Mouse (Mus musculus) CH12.LX (cell line): ENCODE measurements around the gene Grid2. TPM values are rescaled to one million over a fixed set of nuclear protein-coding genes. Genes with fewer than 3 reads are reported as not detected.

ENCODE experiments used
- DNase-seq: peaks from one replicate; pipeline ENCODE4 v3.0.0-alpha.2; 2013; ENCODE audit errors: extremely low read depth
- H3K27ac ChIP-seq: 2 replicates; pipeline ENCODE4 v1.5.1; 2012; ENCODE audit warnings: low read depth, mild to moderate bottlenecking, control low read depth, moderate library complexity; ENCODE audit not compliant: insufficient read depth
- H3K27me3 ChIP-seq: replicated peaks from 2 replicates; pipeline ENCODE3; 2012; ENCODE audit warnings: inconsistent platforms
- H3K36me3 ChIP-seq, 2 experiments: replicated peaks in 1 of 2; 2 replicates each; pipeline versions ENCODE3 to v1.6.1; 2012; ENCODE audit warnings: inconsistent platforms in 1 of 2, low read length in 1 of 2, mild to moderate bottlenecking in 1 of 2, mixed read lengths in 1 of 2, moderate library complexity in 1 of 2; ENCODE audit not compliant: control insufficient read depth in 1 of 2, insufficient read depth in 1 of 2
- H3K4me1 ChIP-seq, 2 experiments: 2 replicates each; pipeline ENCODE4 v1.6.1; 2012; ENCODE audit warnings: inconsistent platforms in 1 of 2, moderate library complexity in 1 of 2; ENCODE audit not compliant: insufficient read depth in 2 of 2, control insufficient read depth in 1 of 2
- H3K4me2 ChIP-seq: 2 replicates; pipeline ENCODE4 v1.6.1; 2012; ENCODE audit warnings: low read depth, mild to moderate bottlenecking, control low read depth; ENCODE audit not compliant: poor library complexity, insufficient read depth, severe bottlenecking
- H3K4me3 ChIP-seq, 3 experiments: fragments of 150-350 bp in 1 of 3; sonication (generic) in 1 of 3; replicated peaks in 1 of 3; 2 replicates each; pipeline versions ENCODE3 to v1.5.1; 2011 to 2012; ENCODE audit warnings: low read depth in 2 of 3, low read length in 2 of 3, mild to moderate bottlenecking in 2 of 3, moderate library complexity in 2 of 3, control low read depth in 1 of 3, improper control_type of control experiment in 1 of 3, inconsistent platforms in 1 of 3, mixed read lengths in 1 of 3; ENCODE audit not compliant: poor library complexity in 1 of 3
- H3K79me2 ChIP-seq: replicated peaks from 2 replicates; pipeline ENCODE4 v1.6.1; 2012; ENCODE audit warnings: mild to moderate bottlenecking, moderate library complexity; ENCODE audit not compliant: control insufficient read depth, poor library complexity, insufficient read depth, severe bottlenecking; ENCODE audit errors: extremely low read depth
- H3K9ac ChIP-seq: 2 replicates; pipeline ENCODE4 v1.6.1; 2012; ENCODE audit warnings: low read depth, mild to moderate bottlenecking, control low read depth, moderate library complexity; ENCODE audit not compliant: insufficient read depth
- H3K9me3 ChIP-seq: replicated peaks from 2 replicates; pipeline ENCODE3; 2012; ENCODE audit warnings: low read length, inconsistent platforms, mixed read lengths
- BHLHE40 ChIP-seq: IDR thresholded peaks from 2 replicates; pipeline ENCODE4 v1.6.1; 2011; ENCODE audit warnings: mild to moderate bottlenecking, low read depth, low read length, improper control_type of control experiment
- CHD2 ChIP-seq: IDR thresholded peaks from 2 replicates; pipeline ENCODE4 v1.6.1; 2011; ENCODE audit warnings: low read length, improper control_type of control experiment
- E2F4 ChIP-seq: IDR thresholded peaks from 2 replicates; pipeline ENCODE4 v1.6.1; 2011; ENCODE audit warnings: low read depth, low read length, improper control_type of control experiment; ENCODE audit not compliant: insufficient replicate concordance
- HCFC1 ChIP-seq: IDR thresholded peaks from 2 replicates; pipeline ENCODE4 v1.6.1; 2012; ENCODE audit warnings: low read depth, mild to moderate bottlenecking, inconsistent platforms, low read length, improper control_type of control experiment
- IRF4 ChIP-seq: IDR thresholded peaks from 2 replicates; pipeline ENCODE4 v1.6.1; 2014; ENCODE audit warnings: low read depth, mild to moderate bottlenecking, inconsistent platforms, low read length, improper control_type of control experiment
- MAFK ChIP-seq: IDR thresholded peaks from 2 replicates; pipeline ENCODE4 v1.6.1; 2011; ENCODE audit warnings: low read length, improper control_type of control experiment; ENCODE audit not compliant: insufficient replicate concordance
- MAX ChIP-seq: IDR thresholded peaks from 2 replicates; pipeline ENCODE4 v1.6.1; 2011; ENCODE audit warnings: low read length, improper control_type of control experiment
- MAZ ChIP-seq: IDR thresholded peaks from 2 replicates; pipeline ENCODE4 v1.6.1; 2012; ENCODE audit warnings: low read depth, mild to moderate bottlenecking, inconsistent platforms, low read length, improper control_type of control experiment, moderate library complexity
- MEF2A ChIP-seq: IDR thresholded peaks from 2 replicates; pipeline ENCODE4 v1.6.1; 2014; ENCODE audit warnings: low read depth, mild to moderate bottlenecking, inconsistent platforms, low read length, improper control_type of control experiment, borderline replicate concordance
- MXI1 ChIP-seq: IDR thresholded peaks from 2 replicates; pipeline ENCODE4 v1.6.1; 2011; ENCODE audit warnings: mild to moderate bottlenecking, low read depth, low read length, improper control_type of control experiment
- MYC ChIP-seq: IDR thresholded peaks from 2 replicates; pipeline ENCODE4 v1.6.1; 2011; ENCODE audit warnings: low read depth, mild to moderate bottlenecking, improper control_type of control experiment, low read length
- NELFE ChIP-seq: IDR thresholded peaks from 2 replicates; pipeline ENCODE4 v1.6.1; 2011; ENCODE audit warnings: low read depth, low read length, improper control_type of control experiment
- NRF1 ChIP-seq: IDR thresholded peaks from 2 replicates; pipeline ENCODE4 v1.6.1; 2014; ENCODE audit warnings: low read depth, mild to moderate bottlenecking, inconsistent platforms, low read length, improper control_type of control experiment, moderate library complexity
- PAX5 ChIP-seq: IDR thresholded peaks from 2 replicates; pipeline ENCODE4 v1.6.1; 2012; ENCODE audit warnings: low read length, inconsistent platforms, mixed read lengths
- POLR2A ChIP-seq: IDR thresholded peaks from 2 replicates; pipeline ENCODE4 v1.6.1; 2011; ENCODE audit warnings: low read depth, mild to moderate bottlenecking, improper control_type of control experiment, low read length
- POLR2AphosphoS2 ChIP-seq: IDR thresholded peaks from 2 replicates; pipeline ENCODE4 v1.6.1; 2011; ENCODE audit warnings: low read depth, low read length, improper control_type of control experiment
- RAD21 ChIP-seq: IDR thresholded peaks from 2 replicates; pipeline ENCODE4 v1.6.1; 2011; ENCODE audit warnings: low read depth, mild to moderate bottlenecking, low read length, improper control_type of control experiment, moderate library complexity
- SIN3A ChIP-seq: IDR thresholded peaks from 2 replicates; pipeline ENCODE4 v1.6.1; 2012; ENCODE audit warnings: low read length, improper control_type of control experiment, inconsistent platforms
- SMC3 ChIP-seq: IDR thresholded peaks from 2 replicates; pipeline ENCODE4 v1.6.1; 2011; ENCODE audit warnings: low read depth, low read length, improper control_type of control experiment
- TBP ChIP-seq: conservative IDR thresholded peaks from 2 replicates; pipeline ENCODE4 v1.6.1; 2011; ENCODE audit warnings: low read depth, low read length, improper control_type of control experiment
- TCF12 ChIP-seq: IDR thresholded peaks from 2 replicates; pipeline ENCODE4 v1.6.1; 2014; ENCODE audit warnings: low read depth, mild to moderate bottlenecking, inconsistent platforms, low read length, improper control_type of control experiment
- UBTF ChIP-seq: IDR thresholded peaks from 2 replicates; pipeline ENCODE4 v1.6.1; 2012; ENCODE audit warnings: low read depth, mild to moderate bottlenecking, inconsistent platforms, low read length, improper control_type of control experiment, moderate library complexity
- USF1 ChIP-seq: IDR thresholded peaks from 2 replicates; pipeline ENCODE4 v1.6.1; 2014; ENCODE audit warnings: low read depth, mild to moderate bottlenecking, inconsistent platforms, low read length, improper control_type of control experiment
- ZC3H11A ChIP-seq: IDR thresholded peaks from 2 replicates; pipeline ENCODE4 v1.6.1; 2012; ENCODE audit warnings: low read depth, mild to moderate bottlenecking, inconsistent platforms, low read length, improper control_type of control experiment
- ZKSCAN1 ChIP-seq: IDR thresholded peaks from 2 replicates; pipeline ENCODE4 v1.6.1; 2012; ENCODE audit warnings: low read depth, inconsistent platforms, low read length, improper control_type of control experiment, borderline replicate concordance
- ZNF384 ChIP-seq: IDR thresholded peaks from 2 replicates; pipeline ENCODE4 v1.6.1; 2012; ENCODE audit warnings: low read depth, low read length, improper control_type of control experiment, inconsistent platforms
- dilution Hi-C: fragments of 300-500 bp; cut with MboI; formaldehyde crosslinking; loops from 2 replicates; pipeline ENCODE4 v1.14.3; 2020; ENCODE audit warnings: low sequenced_read_pairs; ENCODE audit not compliant: extremely low pct_unique_long_range_greater_than_20kb, extremely low pct_ligation_motif_present
- in situ Hi-C: fragments of 300-500 bp; cut with MboI; formaldehyde crosslinking; loops from 3 replicates; pipeline ENCODE4 v1.14.3; 2019; ENCODE audit warnings: low sequenced_read_pairs, low pct_ligation_motif_present, low pct_unique_long_range_greater_than_20kb, mixed read lengths
- polyA plus RNA-seq: library from polyadenylated mRNA; unstranded; fragments of >175 nt; gene quantifications from 2 replicates; pipeline ENCODE4 v1.2.1, GENCODE M21; 2012; ENCODE audit warnings: low read depth; ENCODE audit not compliant: insufficient read length
- total RNA-seq, 2 experiments: library from RNA; depleted of rRNA; stranded (reverse); fragments of 300-350 nt in 1 of 2; fragments of >200 nt in 1 of 2; gene quantifications; 2 replicates each; pipeline ENCODE4 v1.2.3; 2012 to 2014

Grid2 gene
- total and polyA plus RNA-seq, 3 experiments: not detected

GRCm38 (mm10) chr6:64098662-64099061, 843.0 kb downstream of the Grid2 start:
- DNase-seq: no peak
- H3K4me1 ChIP-seq: no peaks in the 10 kb centered on the region
- H3K4me3 ChIP-seq: no peak overlapping the region
- no peaks in the 10 kb centered on the region for H3K79me2 ChIP-seq
- no peak for TF ChIP-seq ZC3H11A
- H3K27ac ChIP-seq: no peak overlapping the region
- H3K27me3 ChIP-seq: no peaks in the 10 kb centered on the region
- H3K36me3 ChIP-seq: no peaks in the 10 kb centered on the region
- in situ Hi-C loops: no loop called here
- no peak overlapping the region for H3K9ac ChIP-seq
- H3K9me3 ChIP-seq: peaks cover 32% of the 10 kb centered on the region
- dilution Hi-C loops: no loop called here
- no peak overlapping the region for H3K4me2 ChIP-seq

- H3K9ac ChIP-seq: no peak overlapping the region
- no peaks in the 10 kb centered on the region for H3K4me1 ChIP-seq
- DNase-seq: no peak
- H3K4me2 ChIP-seq: no peak overlapping the region
- no peak for TF ChIP-seq MAFK
- TF ChIP-seq TBP: no peak
- no peak for TF ChIP-seq MYC
- no peak for TF ChIP-seq IRF4
- no peak for TF ChIP-seq BHLHE40
- no peak for TF ChIP-seq E2F4
- no peak for TF ChIP-seq POLR2A
- TF ChIP-seq SMC3: no peak
- TF ChIP-seq NELFE: no peak
- no peak for TF ChIP-seq RAD21
- no peak for TF ChIP-seq POLR2AphosphoS2
- no peak for TF ChIP-seq ZC3H11A
- TF ChIP-seq CHD2: no peak
- no peak for TF ChIP-seq NRF1
- no peaks in the 10 kb centered on the region for H3K79me2 ChIP-seq
- H3K36me3 ChIP-seq: no peaks in the 10 kb centered on the region
- dilution Hi-C loops (no loop called here), in situ Hi-C loops (no loop called here)
- peaks cover 12% of the 10 kb centered on the region for H3K9me3 ChIP-seq
- H3K27ac ChIP-seq: no peak overlapping the region
- H3K4me3 ChIP-seq: no peak overlapping the region
- no peaks in the 10 kb centered on the region for H3K27me3 ChIP-seq
Measured at GRCm38 (mm10) chr6:64114594-64114993, 858.9 kb downstream of the Grid2 start.

- Histone ChIP-seq H3K27me3 (no peaks in the 10 kb centered on the region), H3K9ac (no peak overlapping the region), H3K4me1 (no peaks in the 10 kb centered on the region), H3K4me2 (no peak overlapping the region), H3K36me3 (no peaks in the 10 kb centered on the region), H3K4me3 (no peak overlapping the region), H3K9me3 (peaks cover 28% of the 10 kb centered on the region), H3K79me2 (no peaks in the 10 kb centered on the region)
- dilution Hi-C loops (no loop called here), in situ Hi-C loops (no loop called here)
- no peak for DNase-seq
- no peak for TF ChIP-seq UBTF
- no peak for TF ChIP-seq MXI1
- TF ChIP-seq MEF2A: no peak
- no peak for TF ChIP-seq NRF1
- TF ChIP-seq MAX: no peak
- TF ChIP-seq ZNF384: no peak
- no peak for TF ChIP-seq RAD21
- no peak for TF ChIP-seq IRF4
- TF ChIP-seq PAX5: no peak
- no peak for TF ChIP-seq TCF12
- no peak for TF ChIP-seq MAZ
- no peak for TF ChIP-seq MAFK
- TF ChIP-seq HCFC1: no peak
- no peak for TF ChIP-seq USF1
- TF ChIP-seq ZKSCAN1: no peak
- no peak for TF ChIP-seq BHLHE40
- TF ChIP-seq SMC3: no peak
- no peak for TF ChIP-seq SIN3A
- TF ChIP-seq, all 38 proteins: peak for 0
- no peak overlapping the region for H3K27ac ChIP-seq
Measured at GRCm38 (mm10) chr6:64136275-64136674, 880.6 kb downstream of the Grid2 start.
